Mouse (Mus musculus) thymus, adult 2 months (tissue): ENCODE results near the gene Ano10.

Experiments
- CTCF ChIP-seq: fragments of 200-500 bp; IDR thresholded peaks from 2 replicates; pipeline ENCODE4 v1.5.1; 2012; ENCODE audit warnings: mild to moderate bottlenecking, control low read depth, low read length, moderate library complexity, borderline replicate concordance; ENCODE audit not compliant: control insufficient read depth, poor library complexity, insufficient read depth; ENCODE audit errors: extremely low read depth
- POLR2A ChIP-seq: fragments of 200-500 bp; IDR thresholded peaks from 2 replicates; pipeline ENCODE4 v1.6.1; 2012; ENCODE audit warnings: mild to moderate bottlenecking, low read length, control low read depth, moderate library complexity; ENCODE audit not compliant: control insufficient read depth, poor library complexity, insufficient read depth; ENCODE audit errors: extremely low read depth

DNA sequence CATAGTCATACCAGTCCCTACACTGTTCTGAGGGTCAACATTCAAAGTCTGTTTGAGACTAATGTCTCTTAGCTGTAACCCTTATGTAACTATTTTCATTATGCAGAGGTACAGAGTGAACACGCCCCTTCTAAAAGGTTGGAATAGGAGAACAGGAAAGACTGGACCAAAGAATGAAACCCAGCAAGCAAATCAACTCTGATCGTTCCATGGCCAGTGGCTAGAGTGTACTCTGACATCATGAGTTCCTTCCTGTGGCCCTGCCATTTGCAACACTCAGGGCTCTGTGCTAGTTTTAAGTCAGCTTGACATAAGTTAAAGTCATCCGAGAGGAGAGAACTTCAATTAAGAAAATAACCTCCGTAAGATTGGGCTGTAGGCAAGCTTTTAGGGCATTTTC, 142.2 kb downstream of the Ano10 start:
- TF ChIP-seq POLR2A = no peak
- TF ChIP-seq CTCF = no peak
